Mouse (Mus musculus) forebrain, embryonic 12.5 days (tissue): ENCODE measurements around the gene Prmt3. TPM values are rescaled to one million over a fixed set of nuclear protein-coding genes. Genes with fewer than 3 reads are reported as not detected.

Experiments
- ATAC-seq: fragments of 200-750 bp; cut with Nextera tagmentation; 2 replicates; pipeline ENCODE4 v1.8.0; 2017; ENCODE audit warnings: moderate TSS enrichment; ENCODE audit not compliant: low FRiP score
- H3K27ac ChIP-seq: fragments of 300-500 bp; sonication (generic); 2 replicates; pipeline ENCODE4 v1.5.1; 2016; ENCODE audit warnings: mild to moderate bottlenecking
- H3K27me3 ChIP-seq: fragments of 300-500 bp; sonication (generic); 2 replicates; pipeline ENCODE4 v1.6.1; 2016; ENCODE audit warnings: mild to moderate bottlenecking
- H3K36me3 ChIP-seq: fragments of 300-500 bp; sonication (generic); replicated peaks from 2 replicates; pipeline ENCODE4 v1.6.1; 2016; ENCODE audit warnings: mild to moderate bottlenecking
- H3K4me1 ChIP-seq: fragments of 300-500 bp; sonication (generic); 2 replicates; pipeline ENCODE4 v1.6.1; 2016
- H3K4me2 ChIP-seq: fragments of 300-500 bp; sonication (generic); 2 replicates; pipeline ENCODE4 v1.6.1; 2016; ENCODE audit warnings: mild to moderate bottlenecking, moderate library complexity
- H3K4me3 ChIP-seq: fragments of 300-500 bp; sonication (generic); replicated peaks from 2 replicates; pipeline ENCODE4 v1.5.1; 2016; ENCODE audit warnings: mild to moderate bottlenecking
- H3K9ac ChIP-seq: fragments of 300-500 bp; sonication (generic); 2 replicates; pipeline ENCODE4 v1.6.1; 2016; ENCODE audit warnings: mild to moderate bottlenecking
- H3K9me3 ChIP-seq: fragments of 300-500 bp; sonication (generic); 2 replicates; pipeline ENCODE4 v1.6.1; 2016
- WGBS: fragments of 180-500 bp; shearing (Covaris S2); methylation state at CpG from one replicate; pipeline ENCODE4 v1.1.7; 2016; 5-methylcytosine and 5-hydroxymethylcytosine counted together
- polyA plus RNA-seq: library from polyadenylated mRNA; unstranded; fragments of >200 nt; fragmentation: Nextera tagmentation; extraction: Ambion mirVana; gene quantifications from 2 replicates; pipeline ENCODE4 v1.2.1, GENCODE M21; 2016

The Prmt3 gene
- polyA plus RNA-seq, 1 experiment from 2014 or later = 60.1 TPM

GRCm38 (mm10) chr7:49804638-49805165 is 26.6 kb downstream of the Prmt3 start:
- ATAC-seq = no peak
- H3K27me3 ChIP-seq = no peaks in the 10 kb centered on the region
- H3K9ac ChIP-seq = no peak overlapping the region
- no peak overlapping the region for H3K4me3 ChIP-seq
- H3K4me2 ChIP-seq = no peak overlapping the region
- H3K9me3 ChIP-seq = no peaks in the 10 kb centered on the region
- 84% methylated on average over 5 of the region's 5 CpGs for WGBS
- H3K36me3 ChIP-seq = peaks cover 29% of the 10 kb centered on the region
- H3K27ac ChIP-seq = no peak overlapping the region
- no peaks in the 10 kb centered on the region for H3K4me1 ChIP-seq

DNA sequence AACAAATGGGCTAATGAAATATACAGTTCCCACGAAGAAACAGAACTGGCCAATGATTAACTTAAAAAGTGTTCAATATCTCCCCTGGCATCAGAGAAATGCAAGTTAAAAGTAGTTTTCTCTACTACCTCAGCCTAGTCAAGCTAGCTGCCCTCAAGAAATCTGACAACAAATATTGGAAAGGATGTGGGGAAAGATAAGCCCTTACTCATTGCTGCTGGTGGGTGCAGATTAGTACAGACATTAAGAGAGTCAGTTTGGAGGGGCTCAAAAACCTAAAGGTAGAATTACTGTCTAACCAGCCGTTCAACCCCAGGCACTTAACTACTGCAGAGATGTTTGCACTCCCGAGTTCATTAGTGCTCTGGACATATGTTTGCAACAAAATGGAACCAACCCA is 27.5 kb downstream of the Prmt3 start:
- Histone ChIP-seq H3K9ac (no peak overlapping the region), H3K9me3 (no peaks in the 10 kb centered on the region), H3K27ac (no peak overlapping the region), H3K4me3 (no peak overlapping the region), H3K4me1 (no peaks in the 10 kb centered on the region), H3K36me3 (peaks cover 23% of the 10 kb centered on the region), H3K4me2 (no peak overlapping the region), H3K27me3 (no peaks in the 10 kb centered on the region)
- WGBS = 81% methylated on average over 3 of the region's 3 CpGs
- no peak for ATAC-seq

- no peak overlapping the region for H3K4me3 ChIP-seq
- H3K4me2 ChIP-seq = no peak overlapping the region
- no peak overlapping the region for H3K27ac ChIP-seq
- H3K4me1 ChIP-seq = no peaks in the 10 kb centered on the region
- no peak for ATAC-seq
- 91% methylated on average over 9 of the region's 9 CpGs for WGBS
- no peaks in the 10 kb centered on the region for H3K27me3 ChIP-seq
- H3K36me3 ChIP-seq = peaks cover 26% of the 10 kb centered on the region
- H3K9ac ChIP-seq = no peak overlapping the region
- no peaks in the 10 kb centered on the region for H3K9me3 ChIP-seq
Observed at GRCm38 (mm10) chr7:49807093-49807682, 29.0 kb downstream of the Prmt3 start.

DNA sequence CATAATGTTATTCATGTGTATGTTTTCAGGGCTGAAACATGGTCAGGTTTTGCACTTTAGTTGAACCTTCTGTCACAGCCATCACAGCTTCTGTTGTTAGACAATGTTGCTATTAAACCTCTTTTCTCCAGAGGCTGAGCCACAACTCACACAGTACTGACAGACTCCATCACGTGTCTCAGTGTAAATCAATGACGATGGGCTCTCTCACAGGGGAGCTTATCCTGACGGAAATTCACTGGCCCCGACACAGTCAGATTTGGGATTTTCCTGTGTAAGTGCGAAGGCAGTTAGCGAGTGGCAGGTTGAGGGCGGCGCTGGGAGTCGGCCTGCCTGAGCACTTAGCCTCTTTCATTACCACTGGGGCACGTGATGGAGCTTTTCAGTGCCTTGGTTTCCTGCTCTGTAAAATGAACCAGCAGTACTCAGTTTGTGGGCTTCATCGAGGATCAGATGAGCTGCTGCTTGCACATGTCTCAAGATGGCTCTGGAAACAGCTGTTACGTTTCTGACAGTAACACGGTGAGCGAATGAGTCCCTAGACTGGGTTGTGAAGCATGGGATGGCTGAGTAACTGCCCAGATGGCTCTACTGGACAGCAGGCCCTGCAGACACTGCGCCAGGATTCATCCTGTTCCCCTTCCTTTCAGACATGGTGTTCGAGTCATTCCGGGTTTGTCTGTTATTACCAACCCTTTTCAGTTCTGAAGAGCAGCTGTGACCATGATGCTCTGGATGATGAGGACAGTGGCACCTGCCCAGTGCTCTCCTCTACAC is 29.9 kb downstream of the Prmt3 start:
- no peak for ATAC-seq
- no peak overlapping the region for H3K9ac ChIP-seq

DNA sequence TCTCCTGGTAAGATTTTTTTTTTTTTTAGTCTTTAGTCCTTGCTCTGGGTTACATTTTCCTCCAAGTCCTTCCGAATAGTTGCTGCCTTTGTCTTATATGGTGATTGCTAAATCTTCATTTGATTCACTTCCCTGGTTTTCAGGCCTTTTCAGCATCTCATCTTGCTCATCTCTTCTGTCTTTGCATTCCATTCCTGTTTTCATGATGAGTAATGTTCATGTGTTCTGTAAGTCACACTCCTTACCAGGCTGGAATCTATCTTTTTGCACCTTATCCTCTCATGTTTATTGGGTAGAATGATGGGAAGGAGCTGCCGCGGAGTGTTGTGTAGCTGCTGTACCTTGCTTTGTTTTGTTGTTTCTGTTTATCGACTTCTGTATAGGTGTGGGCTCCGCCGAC is 31.0 kb downstream of the Prmt3 start:
- no peaks in the 10 kb centered on the region for H3K4me1 ChIP-seq
- H3K36me3 ChIP-seq = peaks cover 20% of the 10 kb centered on the region
- H3K27ac ChIP-seq = no peak overlapping the region
- no peaks in the 10 kb centered on the region for H3K27me3 ChIP-seq
- WGBS = 88% methylated on average over 6 of the region's 6 CpGs
- no peaks in the 10 kb centered on the region for H3K9me3 ChIP-seq
- no peak for ATAC-seq
- no peak overlapping the region for H3K4me3 ChIP-seq
- no peak overlapping the region for H3K9ac ChIP-seq
- H3K4me2 ChIP-seq = no peak overlapping the region

More for the DNA sequence above, 29.9 kb downstream of the Prmt3 start:
- Histone ChIP-seq H3K4me3 (no peak overlapping the region), H3K27ac (no peak overlapping the region), H3K9me3 (no peaks in the 10 kb centered on the region), H3K4me2 (no peak overlapping the region), H3K27me3 (no peaks in the 10 kb centered on the region), H3K4me1 (no peaks in the 10 kb centered on the region), H3K36me3 (peaks cover 24% of the 10 kb centered on the region)
- 86% methylated on average over 17 of the region's 17 CpGs for WGBS

DNA sequence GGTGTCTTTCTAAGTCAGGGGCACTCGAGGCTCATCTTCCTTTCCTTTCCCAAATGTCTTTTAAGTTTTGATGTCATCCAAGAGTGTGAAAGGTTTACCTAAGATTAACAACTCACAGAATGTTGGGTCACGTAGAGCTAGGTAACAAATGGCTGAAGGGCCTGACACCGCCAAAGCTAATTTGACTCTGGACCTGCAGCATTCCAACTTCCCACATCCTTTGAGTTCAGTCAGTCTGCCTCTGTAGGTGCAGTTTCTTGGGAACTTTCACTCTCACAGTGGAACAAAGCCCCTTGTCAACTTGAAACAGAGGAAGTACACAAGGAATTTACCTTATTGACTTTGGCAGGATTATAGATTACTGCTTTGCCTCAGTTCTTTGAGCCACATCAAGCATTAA is 31.4 kb downstream of the Prmt3 start:
- Histone ChIP-seq H3K27ac (no peak overlapping the region), H3K4me3 (no peak overlapping the region), H3K27me3 (no peaks in the 10 kb centered on the region), H3K9me3 (no peaks in the 10 kb centered on the region), H3K4me2 (no peak overlapping the region), H3K4me1 (no peaks in the 10 kb centered on the region), H3K36me3 (peaks cover 21% of the 10 kb centered on the region), H3K9ac (no peak overlapping the region)
- 51% methylated on average over 3 of the region's 3 CpGs for WGBS
- ATAC-seq = no peak

DNA sequence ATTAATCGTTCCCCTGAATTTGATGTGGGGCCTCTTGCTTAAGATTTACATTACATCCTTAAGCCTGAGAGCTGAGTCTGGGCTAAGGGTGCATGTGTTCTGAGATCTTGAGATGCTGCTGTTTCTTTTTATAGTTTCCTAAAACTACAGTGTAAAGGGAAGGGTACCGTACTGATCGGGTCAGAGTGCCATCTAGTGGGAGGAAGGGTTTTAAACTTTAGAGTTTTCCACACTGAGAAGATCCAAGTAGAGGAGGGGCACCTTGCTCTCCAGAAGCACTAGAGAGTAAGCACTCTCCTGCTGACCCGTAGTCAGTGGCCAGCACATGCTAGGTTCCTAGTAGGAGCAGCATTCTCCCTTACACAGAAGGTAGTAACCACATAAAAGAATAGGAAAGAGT is 33.2 kb downstream of the Prmt3 start:
- Histone ChIP-seq H3K36me3 (peaks cover 24% of the 10 kb centered on the region), H3K9ac (no peak overlapping the region), H3K27me3 (no peaks in the 10 kb centered on the region), H3K9me3 (no peaks in the 10 kb centered on the region), H3K4me2 (no peak overlapping the region), H3K4me1 (no peaks in the 10 kb centered on the region), H3K27ac (no peak overlapping the region), H3K4me3 (no peak overlapping the region)
- no peak for ATAC-seq
- 66% methylated on average over 4 of the region's 4 CpGs for WGBS

DNA sequence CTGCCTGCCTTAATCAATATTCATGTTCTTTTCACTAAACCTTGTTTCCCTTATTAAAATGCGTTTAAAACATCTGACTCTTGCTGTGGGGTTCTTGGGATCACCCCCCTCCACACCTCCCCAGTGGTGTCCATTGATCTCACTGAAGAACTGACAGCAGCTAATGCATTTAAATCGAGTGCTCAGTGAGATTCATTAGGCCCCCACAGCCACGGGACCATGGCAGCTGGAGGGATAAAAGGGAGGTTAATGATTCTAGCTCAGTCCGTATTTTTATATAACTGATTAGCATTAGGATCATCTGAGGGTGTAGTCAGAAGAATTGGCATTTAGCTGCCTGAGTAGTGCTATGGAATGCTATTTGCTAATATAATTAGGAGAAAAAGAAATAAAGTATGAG is 41.2 kb downstream of the Prmt3 start:
- 10% methylated on average over 4 of the region's 4 CpGs for WGBS
- H3K27me3 ChIP-seq = no peaks in the 10 kb centered on the region
- peaks cover 10% of the 10 kb centered on the region for H3K36me3 ChIP-seq
- H3K4me1 ChIP-seq = peaks cover 12% of the 10 kb centered on the region
- no peak overlapping the region for H3K9ac ChIP-seq
- no peak overlapping the region for H3K27ac ChIP-seq
- H3K9me3 ChIP-seq = no peaks in the 10 kb centered on the region
- H3K4me2 ChIP-seq = no peak overlapping the region
- H3K4me3 ChIP-seq = no peak overlapping the region
- ATAC-seq = peak; percentile 77

GRCm38 (mm10) chr7:49821370-49821769 is 43.2 kb downstream of the Prmt3 start:
- no peak overlapping the region for H3K27ac ChIP-seq
- no peak overlapping the region for H3K4me3 ChIP-seq
- ATAC-seq = no peak
- H3K27me3 ChIP-seq = no peaks in the 10 kb centered on the region
- no peak overlapping the region for H3K4me2 ChIP-seq
- H3K9me3 ChIP-seq = no peaks in the 10 kb centered on the region
- peaks cover 12% of the 10 kb centered on the region for H3K4me1 ChIP-seq
- no peak overlapping the region for H3K9ac ChIP-seq
- peaks cover 5% of the 10 kb centered on the region for H3K36me3 ChIP-seq
- WGBS = 88% methylated on average over 1 of the region's 1 CpGs

DNA sequence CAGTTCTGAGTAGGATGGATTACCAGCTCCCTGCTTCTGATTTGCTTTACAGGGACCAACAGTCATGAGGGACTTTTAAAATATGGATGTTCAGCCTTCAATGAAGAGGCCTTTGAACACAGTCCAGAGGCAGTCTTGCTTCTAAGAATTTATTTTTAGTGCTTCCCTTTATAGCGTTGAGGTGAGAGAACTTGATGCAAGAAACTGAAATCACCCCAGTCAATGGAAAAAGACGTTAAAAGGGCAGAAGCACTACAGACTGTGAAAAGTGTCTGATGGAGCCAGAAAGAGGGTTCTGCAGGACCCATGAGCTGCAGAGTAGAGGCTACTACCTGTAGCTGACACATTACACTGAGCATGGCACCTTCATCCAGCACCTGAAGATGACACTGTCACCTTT is 43.9 kb downstream of the Prmt3 start:
- Histone ChIP-seq H3K9ac (no peak overlapping the region), H3K4me1 (peaks cover 12% of the 10 kb centered on the region), H3K4me2 (no peak overlapping the region), H3K27ac (no peak overlapping the region), H3K36me3 (peaks cover 12% of the 10 kb centered on the region), H3K27me3 (no peaks in the 10 kb centered on the region), H3K4me3 (no peak overlapping the region), H3K9me3 (no peaks in the 10 kb centered on the region)
- ATAC-seq = no peak
- 94% methylated on average over 2 of the region's 2 CpGs for WGBS

DNA sequence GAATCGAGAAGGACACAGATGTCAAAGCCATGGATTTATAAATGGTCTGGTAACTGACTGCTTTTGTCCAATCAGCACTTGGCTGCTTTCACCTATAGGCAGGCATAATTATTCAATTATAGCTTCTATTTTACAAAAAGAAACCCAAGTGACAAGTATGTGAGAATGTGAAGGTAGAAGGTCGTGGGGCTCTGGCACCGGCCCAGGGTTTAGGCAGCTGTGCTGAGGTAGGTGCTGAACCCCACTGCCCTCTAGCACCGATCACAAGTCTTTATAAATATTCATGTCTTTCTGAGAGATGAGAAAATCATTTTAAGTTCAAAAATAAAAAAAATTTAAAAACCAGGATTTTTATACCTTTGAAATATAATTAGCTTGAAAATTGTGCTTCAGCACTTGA is 45.4 kb downstream of the Prmt3 start:
- no peak overlapping the region for H3K4me2 ChIP-seq
- no peaks in the 10 kb centered on the region for H3K27me3 ChIP-seq
- no peaks in the 10 kb centered on the region for H3K9me3 ChIP-seq
- peaks cover 17% of the 10 kb centered on the region for H3K36me3 ChIP-seq
- no peak overlapping the region for H3K27ac ChIP-seq
- no peak overlapping the region for H3K9ac ChIP-seq
- no peak for ATAC-seq
- 77% methylated on average over 4 of the region's 4 CpGs for WGBS
- peaks cover 10% of the 10 kb centered on the region for H3K4me1 ChIP-seq
- no peak overlapping the region for H3K4me3 ChIP-seq

DNA sequence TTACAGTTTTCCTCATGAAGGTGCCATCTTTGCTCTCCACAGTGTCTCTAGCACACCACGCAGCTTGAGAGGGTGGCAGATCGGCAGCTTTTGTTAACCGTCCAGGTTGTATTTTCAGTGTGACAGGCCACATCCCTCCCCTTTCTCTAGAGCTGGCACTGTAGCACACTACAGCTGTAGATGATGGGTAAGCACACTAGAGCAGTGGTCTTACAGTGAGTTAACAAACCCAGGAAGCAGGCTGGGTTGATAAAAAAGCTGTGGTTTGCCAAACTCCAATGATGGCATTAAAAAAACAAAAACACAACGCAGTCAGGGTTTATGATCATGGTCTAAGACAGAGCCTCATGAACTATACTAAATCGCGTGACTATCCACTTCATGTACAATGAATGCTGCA is 45.9 kb downstream of the Prmt3 start:
- H3K4me3 ChIP-seq = no peak overlapping the region
- no peak for ATAC-seq
- 87% methylated on average over 6 of the region's 6 CpGs for WGBS
- peaks cover 5% of the 10 kb centered on the region for H3K4me1 ChIP-seq
- no peaks in the 10 kb centered on the region for H3K9me3 ChIP-seq
- H3K36me3 ChIP-seq = peaks cover 22% of the 10 kb centered on the region
- no peak overlapping the region for H3K27ac ChIP-seq
- H3K27me3 ChIP-seq = no peaks in the 10 kb centered on the region
- no peak overlapping the region for H3K9ac ChIP-seq
- H3K4me2 ChIP-seq = no peak overlapping the region

GRCm38 (mm10) chr7:49824581-49824980 is 46.4 kb downstream of the Prmt3 start:
- WGBS = 81% methylated on average over 2 of the region's 2 CpGs
- Histone ChIP-seq H3K9ac (no peak overlapping the region), H3K4me3 (no peak overlapping the region), H3K36me3 (peaks cover 27% of the 10 kb centered on the region), H3K4me2 (no peak overlapping the region), H3K4me1 (no peaks in the 10 kb centered on the region), H3K27ac (no peak overlapping the region), H3K27me3 (no peaks in the 10 kb centered on the region), H3K9me3 (no peaks in the 10 kb centered on the region)
- no peak for ATAC-seq
